Mouse (Mus musculus): ENCODE results near the gene Glce.

DNA sequence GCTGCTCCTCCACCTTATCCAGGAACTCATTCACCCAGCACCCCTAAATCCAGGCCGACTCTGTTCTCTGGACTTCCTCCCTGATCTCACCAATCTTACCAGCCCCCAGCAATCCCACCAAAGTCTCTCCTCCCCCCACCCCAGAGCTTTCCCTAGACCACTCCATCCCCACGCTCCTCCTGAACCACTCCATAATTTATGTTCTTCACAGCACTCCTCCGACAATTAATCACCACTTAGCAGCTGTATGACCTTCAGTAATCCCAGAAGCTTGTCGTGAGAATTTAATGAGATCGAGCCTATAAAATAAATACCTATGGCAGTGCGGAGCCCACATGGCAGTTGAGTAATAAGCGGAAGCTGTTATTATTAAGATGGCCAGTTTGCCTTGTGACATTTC lies 16.6 kb upstream of the Glce start:
- TF ChIP-seq CTCF (IDR thresholded peaks at IDR 0.05; ENCODE audit: low read depth) (no peak), EP300 (optimal IDR thresholded peaks at IDR 0.05) (no peak)

Measured in stomach, postnatal 0 days (tissue).